Mouse (Mus musculus): ENCODE measurements around the gene C1ra. TPM values are rescaled to one million over a fixed set of nuclear protein-coding genes. Genes with fewer than 3 reads are reported as not detected.
"Not testable (repeated sequence)": the region's sequence is repeated elsewhere in the genome, so short reads cannot be mapped to it uniquely, and the experiment has no call there.

The C1ra gene
- polyA plus RNA-seq (2012; rRNA removed), result 9.9 and 11.3 TPM in 2 replicates

- Histone ChIP-seq H3K27me3 (ENCODE audit: control insufficient read depth, insufficient read depth, low read length) (no peaks in the 10 kb centered on the region), H3K4me1 (replicated peaks; ENCODE audit: control insufficient read depth, insufficient read depth, low read length) (0 out of 2 replicates have a peak, but pooled peaks cover 2% of the 10 kb centered on the region), H3K4me3 (ENCODE audit: control insufficient read depth, insufficient read depth, low read length) (no peak within 1 kb of the TSS), H3K36me3 (ENCODE audit: control insufficient read depth, insufficient read depth, low read length) (no peaks in the 10 kb centered on the region), H3K27ac (ENCODE audit: control insufficient read depth, insufficient read depth, low read length) (no peak within 1 kb of the TSS)
- TF ChIP-seq CTCF (IDR thresholded peaks at IDR 0.05; ENCODE audit: borderline replicate concordance, control insufficient read depth, extremely low read depth, insufficient read depth, low read length, poor library complexity) (no peak), POLR2A (IDR thresholded peaks at IDR 0.05; ENCODE audit: control insufficient read depth, extremely low read depth, insufficient read depth, low read length, poor library complexity) (no peak)
- 6% methylated on average over 6 of the region's 6 CpGs for WGBS
- peak; percentile 43 for DNase-seq
Observed at GRCm38 (mm10) chr6:124512355-124512836, at the start of gene C1ra. C1ra (plus strand) TSS chr6:124512405.

- TF ChIP-seq CTCF (IDR thresholded peaks at IDR 0.05; ENCODE audit: borderline replicate concordance, control insufficient read depth, extremely low read depth, insufficient read depth, low read length, poor library complexity) (no peak), POLR2A (IDR thresholded peaks at IDR 0.05; ENCODE audit: control insufficient read depth, extremely low read depth, insufficient read depth, low read length, poor library complexity) (no peak)
- no peaks in the 10 kb centered on the region for H3K36me3 ChIP-seq (ENCODE audit: control insufficient read depth, insufficient read depth, low read length)
- H3K27ac ChIP-seq (ENCODE audit: control insufficient read depth, insufficient read depth, low read length), result no peak overlapping the region
- H3K27me3 ChIP-seq (ENCODE audit: control insufficient read depth, insufficient read depth, low read length), result no peaks in the 10 kb centered on the region
- peak; percentile 33 for DNase-seq
- H3K4me1 ChIP-seq (replicated peaks; ENCODE audit: control insufficient read depth, insufficient read depth, low read length), result peaks cover 15% of the 10 kb centered on the region
- 2% methylated on average over 8 of the region's 8 CpGs for WGBS
- H3K4me3 ChIP-seq (ENCODE audit: control insufficient read depth, insufficient read depth, low read length), result 0 out of 2 replicates have a peak overlapping the region, but pooled peaks have one; percentile 5
Observed at GRCm38 (mm10) chr6:124463881-124464291, 48.3 kb upstream of the C1ra start.

GRCm38 (mm10) chr6:124464305-124465271 is 47.6 kb upstream of the C1ra start, which contains the start of gene Clstn3:
Clstn3 (minus strand) TSS chr6:124464794.
- TF ChIP-seq POLR2A (IDR thresholded peaks at IDR 0.05; ENCODE audit: control insufficient read depth, extremely low read depth, insufficient read depth, low read length, poor library complexity) (0 out of 2 replicates have a peak, but pooled peaks have one; percentile 31), CTCF (IDR thresholded peaks at IDR 0.05; ENCODE audit: borderline replicate concordance, control insufficient read depth, extremely low read depth, insufficient read depth, low read length, poor library complexity) (no peak)
- no peak within 1 kb of the TSS for H3K27ac ChIP-seq (ENCODE audit: control insufficient read depth, insufficient read depth, low read length)
- DNase-seq, result peak; percentile 89

GRCm38 (mm10) chr6:124465299-124465698 is 46.9 kb upstream of the C1ra start:
- Histone ChIP-seq H3K27ac (ENCODE audit: control insufficient read depth, insufficient read depth, low read length) (no peak overlapping the region), H3K27me3 (ENCODE audit: control insufficient read depth, insufficient read depth, low read length) (no peaks in the 10 kb centered on the region), H3K4me3 (ENCODE audit: control insufficient read depth, insufficient read depth, low read length) (no peak overlapping the region), H3K36me3 (ENCODE audit: control insufficient read depth, insufficient read depth, low read length) (no peaks in the 10 kb centered on the region), H3K4me1 (replicated peaks; ENCODE audit: control insufficient read depth, insufficient read depth, low read length) (peaks cover 15% of the 10 kb centered on the region)
- 76% methylated on average over 6 of the region's 6 CpGs for WGBS
- TF ChIP-seq CTCF (IDR thresholded peaks at IDR 0.05; ENCODE audit: borderline replicate concordance, control insufficient read depth, extremely low read depth, insufficient read depth, low read length, poor library complexity), result no peak
- no peak for TF ChIP-seq POLR2A (IDR thresholded peaks at IDR 0.05; ENCODE audit: control insufficient read depth, extremely low read depth, insufficient read depth, low read length, poor library complexity)
- DNase-seq, result no peak

More at GRCm38 (mm10) chr6:124464305-124465271, 47.6 kb upstream of the C1ra start, which contains the start of gene Clstn3:
- peaks cover 15% of the 10 kb centered on the region for H3K4me1 ChIP-seq (replicated peaks; ENCODE audit: control insufficient read depth, insufficient read depth, low read length)
- no peaks in the 10 kb centered on the region for H3K27me3 ChIP-seq (ENCODE audit: control insufficient read depth, insufficient read depth, low read length)
- H3K4me3 ChIP-seq (ENCODE audit: control insufficient read depth, insufficient read depth, low read length), result peak within 1 kb of the TSS; percentile 5; the same call in 1 of the 2 replicates
- H3K36me3 ChIP-seq (ENCODE audit: control insufficient read depth, insufficient read depth, low read length), result no peaks in the 10 kb centered on the region
- WGBS, result 18% methylated on average over 27 of the region's 27 CpGs

GRCm38 (mm10) chr6:124465729-124466128 is 46.5 kb upstream of the C1ra start:
- no peak overlapping the region for H3K27ac ChIP-seq (ENCODE audit: control insufficient read depth, insufficient read depth, low read length)

GRCm38 (mm10) chr6:124471121-124471520 is 41.1 kb upstream of the C1ra start:
- no peak for DNase-seq
- 94% methylated on average over 3 of the region's 3 CpGs for WGBS

More at GRCm38 (mm10) chr6:124465729-124466128, 46.5 kb upstream of the C1ra start:
- Histone ChIP-seq H3K27me3 (ENCODE audit: control insufficient read depth, insufficient read depth, low read length) (no peaks in the 10 kb centered on the region), H3K4me3 (ENCODE audit: control insufficient read depth, insufficient read depth, low read length) (no peak overlapping the region), H3K4me1 (replicated peaks; ENCODE audit: control insufficient read depth, insufficient read depth, low read length) (peaks cover 15% of the 10 kb centered on the region), H3K36me3 (ENCODE audit: control insufficient read depth, insufficient read depth, low read length) (no peaks in the 10 kb centered on the region)
- 97% methylated on average over 6 of the region's 6 CpGs for WGBS
- no peak for DNase-seq
- TF ChIP-seq POLR2A (IDR thresholded peaks at IDR 0.05; ENCODE audit: control insufficient read depth, extremely low read depth, insufficient read depth, low read length, poor library complexity) (no peak), CTCF (IDR thresholded peaks at IDR 0.05; ENCODE audit: borderline replicate concordance, control insufficient read depth, extremely low read depth, insufficient read depth, low read length, poor library complexity) (no peak)

GRCm38 (mm10) chr6:124471783-124472638 is 40.2 kb upstream of the C1ra start:
- H3K4me3 ChIP-seq (ENCODE audit: control insufficient read depth, insufficient read depth, low read length); H3K27ac ChIP-seq (ENCODE audit: control insufficient read depth, insufficient read depth, low read length); DNase-seq; H3K27me3 ChIP-seq (ENCODE audit: control insufficient read depth, insufficient read depth, low read length); H3K36me3 ChIP-seq (ENCODE audit: control insufficient read depth, insufficient read depth, low read length); H3K4me1 ChIP-seq (replicated peaks; ENCODE audit: control insufficient read depth, insufficient read depth, low read length): not testable (repeated sequence)
- 90% methylated on average over 6 of the region's 6 CpGs for WGBS

More at GRCm38 (mm10) chr6:124471121-124471520, 41.1 kb upstream of the C1ra start:
- Histone ChIP-seq H3K4me3 (ENCODE audit: control insufficient read depth, insufficient read depth, low read length) (no peak overlapping the region), H3K27me3 (ENCODE audit: control insufficient read depth, insufficient read depth, low read length) (no peaks in the 10 kb centered on the region), H3K4me1 (replicated peaks; ENCODE audit: control insufficient read depth, insufficient read depth, low read length) (no peaks in the 10 kb centered on the region), H3K27ac (ENCODE audit: control insufficient read depth, insufficient read depth, low read length) (no peak overlapping the region), H3K36me3 (ENCODE audit: control insufficient read depth, insufficient read depth, low read length) (no peaks in the 10 kb centered on the region)
- TF ChIP-seq CTCF (IDR thresholded peaks at IDR 0.05; ENCODE audit: borderline replicate concordance, control insufficient read depth, extremely low read depth, insufficient read depth, low read length, poor library complexity) (no peak), POLR2A (IDR thresholded peaks at IDR 0.05; ENCODE audit: control insufficient read depth, extremely low read depth, insufficient read depth, low read length, poor library complexity) (no peak)

Data from thymus, adult 2 months (tissue).